Mouse (Mus musculus) limb, embryonic 15.5 days (tissue): ENCODE measurements at regions not wholly inside any gene's neighbourhood (a gene's known extent, or its start where the extent isn't known, plus 50 kb on each side); places are given as distances from the start of the nearest gene placed in this dataset.

Experiments
- ATAC-seq: fragments of 200-750 bp; cut with Nextera tagmentation; 2 replicates; pipeline ENCODE4 v1.8.0; 2017; ENCODE audit warnings: low read depth, moderate TSS enrichment; ENCODE audit not compliant: insufficient number of reproducible peaks, low FRiP score, low TSS enrichment
- H3K27ac ChIP-seq: fragments of 300-500 bp; sonication (generic); 2 replicates; pipeline ENCODE4 v1.5.1; 2015; ENCODE audit warnings: moderate library complexity, mild to moderate bottlenecking, inconsistent platforms
- H3K27me3 ChIP-seq: fragments of 300-500 bp; sonication (generic); 2 replicates; pipeline ENCODE4 v1.6.1; 2015; ENCODE audit warnings: inconsistent platforms
- H3K36me3 ChIP-seq: fragments of 300-500 bp; sonication (generic); 2 replicates; pipeline ENCODE4 v1.6.1; 2015; ENCODE audit warnings: inconsistent platforms
- H3K4me1 ChIP-seq: fragments of 300-500 bp; sonication (generic); 2 replicates; pipeline ENCODE4 v1.6.1; 2015; ENCODE audit warnings: inconsistent platforms
- H3K4me2 ChIP-seq: fragments of 300-500 bp; sonication (generic); 2 replicates; pipeline ENCODE4 v1.6.1; 2015; ENCODE audit warnings: mild to moderate bottlenecking, inconsistent platforms
- H3K4me3 ChIP-seq: fragments of 300-500 bp; sonication (generic); 2 replicates; pipeline ENCODE4 v1.5.1; 2015; ENCODE audit warnings: mild to moderate bottlenecking, inconsistent platforms
- H3K9ac ChIP-seq: fragments of 300-500 bp; sonication (generic); 2 replicates; pipeline ENCODE4 v1.6.1; 2015; ENCODE audit warnings: inconsistent platforms
- H3K9me3 ChIP-seq: fragments of 300-500 bp; sonication (generic); 2 replicates; pipeline ENCODE4 v1.6.1; 2016; ENCODE audit warnings: inconsistent platforms
- WGBS: fragments of 180-500 bp; shearing (Covaris S2); methylation state at CpG from one replicate; pipeline ENCODE4 v1.1.7; 2015; 5-methylcytosine and 5-hydroxymethylcytosine counted together

DNA sequence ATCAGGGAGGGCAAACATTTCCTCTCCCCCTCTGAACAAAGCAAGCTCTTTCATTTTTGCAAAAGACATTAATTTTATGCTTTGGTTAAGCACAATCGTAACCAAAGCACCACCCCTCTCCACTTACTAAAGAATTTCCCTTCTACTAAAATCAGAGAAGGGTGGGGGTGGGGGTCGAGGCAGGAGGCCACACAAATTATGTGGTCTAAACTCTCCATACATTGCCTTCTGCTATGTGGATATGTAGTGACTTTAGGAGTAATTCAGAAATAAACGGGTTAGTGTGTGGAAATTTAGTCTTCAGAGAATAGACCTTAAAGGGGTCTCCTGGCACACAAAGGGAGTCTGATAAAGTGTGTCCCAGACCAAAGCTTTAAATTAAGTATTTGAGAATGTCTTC, 204.1 kb upstream of the Sfrp2 start:
- no peak overlapping the region for H3K4me2 ChIP-seq
- ATAC-seq = no peak
- no peaks in the 10 kb centered on the region for H3K9me3 ChIP-seq
- H3K4me3 ChIP-seq = no peak overlapping the region
- no peak overlapping the region for H3K9ac ChIP-seq
- H3K36me3 ChIP-seq = no peaks in the 10 kb centered on the region
- no peaks in the 10 kb centered on the region for H3K27me3 ChIP-seq
- H3K4me1 ChIP-seq = peaks cover 10% of the 10 kb centered on the region
- no peak overlapping the region for H3K27ac ChIP-seq
- WGBS = 26% methylated on average over 3 of the region's 3 CpGs

DNA sequence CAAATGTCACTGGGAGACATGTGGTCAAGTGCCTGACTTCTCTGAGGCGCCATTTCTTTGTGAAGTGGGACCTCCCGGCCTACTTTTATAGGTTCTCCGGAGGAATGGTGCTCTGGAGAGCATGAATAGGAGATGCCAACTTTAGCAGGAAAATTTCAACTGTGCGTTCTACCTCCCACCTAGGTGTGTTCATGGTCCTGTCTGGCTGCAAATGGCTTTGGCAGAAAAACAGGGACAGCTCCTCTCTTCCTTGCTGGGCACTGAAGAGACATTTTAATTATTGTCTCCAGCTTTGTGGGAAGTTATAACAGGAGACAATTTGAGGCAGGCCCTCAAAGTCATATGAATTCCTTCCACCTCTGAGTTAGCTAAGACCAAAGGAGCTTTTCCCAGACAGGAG, 190.6 kb upstream of the Sfrp2 start:
- WGBS = 65% methylated on average over 4 of the region's 4 CpGs
- Histone ChIP-seq H3K9ac (no peak overlapping the region), H3K4me2 (no peak overlapping the region), H3K4me1 (peaks cover 5% of the 10 kb centered on the region), H3K4me3 (no peak overlapping the region), H3K27ac (no peak overlapping the region), H3K27me3 (no peaks in the 10 kb centered on the region), H3K36me3 (no peaks in the 10 kb centered on the region), H3K9me3 (no peaks in the 10 kb centered on the region)
- no peak for ATAC-seq

DNA sequence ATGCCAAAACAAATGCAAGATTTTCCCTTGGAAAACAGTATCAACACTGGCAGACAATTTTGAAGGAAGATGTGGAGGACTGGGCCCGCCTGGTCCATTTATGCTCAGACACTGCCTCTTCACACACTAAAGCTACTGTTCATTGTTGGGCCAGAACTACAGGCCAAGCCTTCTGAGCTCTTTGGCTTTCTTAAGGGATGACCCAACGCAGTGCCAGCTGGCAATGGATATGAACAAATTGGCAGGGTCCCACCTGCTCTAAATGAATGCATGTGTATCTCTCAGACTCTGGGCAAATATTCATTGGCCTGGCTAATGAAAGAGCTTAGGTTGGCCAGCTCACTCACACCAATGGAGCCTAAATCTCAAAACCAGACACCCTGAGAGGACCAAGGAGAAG, 190.0 kb upstream of the Sfrp2 start:
- no peak overlapping the region for H3K4me3 ChIP-seq
- no peaks in the 10 kb centered on the region for H3K27me3 ChIP-seq
- no peaks in the 10 kb centered on the region for H3K9me3 ChIP-seq
- WGBS = 88% methylated on average over 2 of the region's 2 CpGs
- no peaks in the 10 kb centered on the region for H3K36me3 ChIP-seq
- no peak overlapping the region for H3K27ac ChIP-seq
- no peak for ATAC-seq
- H3K4me1 ChIP-seq = peaks cover 4% of the 10 kb centered on the region
- H3K4me2 ChIP-seq = no peak overlapping the region
- no peak overlapping the region for H3K9ac ChIP-seq

DNA sequence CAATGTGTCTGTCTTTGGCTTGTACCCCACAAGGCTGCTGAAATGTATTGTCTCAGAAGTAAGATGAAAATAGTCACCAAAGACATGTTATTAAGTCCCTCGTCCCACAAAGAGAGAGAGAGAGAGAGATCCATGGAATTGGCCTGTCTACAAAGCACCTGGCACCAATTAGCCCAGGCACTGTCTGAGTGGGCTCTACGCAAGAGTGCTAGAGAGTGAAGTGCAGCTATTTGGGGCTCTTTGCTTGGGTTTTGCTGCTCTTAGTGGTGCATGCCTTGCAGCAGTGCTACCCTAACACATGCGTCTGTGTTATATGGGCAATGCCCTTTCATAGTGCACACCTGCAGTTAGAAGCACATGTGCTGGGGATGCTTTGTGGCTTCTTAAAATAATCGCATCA, 185.4 kb upstream of the Sfrp2 start:
- Histone ChIP-seq H3K9ac (no peak overlapping the region), H3K36me3 (no peaks in the 10 kb centered on the region), H3K4me1 (peaks cover 4% of the 10 kb centered on the region), H3K4me2 (no peak overlapping the region), H3K4me3 (no peak overlapping the region), H3K9me3 (no peaks in the 10 kb centered on the region), H3K27me3 (no peaks in the 10 kb centered on the region), H3K27ac (no peak overlapping the region)
- 49% methylated on average over 4 of the region's 4 CpGs for WGBS
- no peak for ATAC-seq

DNA sequence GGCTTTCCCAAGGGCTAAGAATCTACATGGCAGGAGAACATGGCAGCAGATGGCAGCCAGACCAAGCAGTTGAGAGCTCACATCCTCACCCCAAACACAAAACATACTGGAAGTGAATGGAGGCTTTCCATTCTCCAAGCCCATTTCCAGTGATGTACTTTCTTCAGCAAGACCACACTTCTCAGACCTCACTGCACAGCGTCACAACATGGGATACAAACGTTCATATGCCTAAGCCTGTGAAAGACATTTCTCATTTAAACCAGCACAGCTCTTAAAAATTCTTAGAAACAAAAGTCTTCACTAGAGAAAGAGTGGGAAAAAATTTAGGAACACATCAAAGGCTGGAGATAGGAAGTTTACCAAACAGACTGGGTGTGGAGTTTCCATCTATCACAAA, 183.9 kb upstream of the Sfrp2 start:
- H3K27ac ChIP-seq = no peak overlapping the region
- no peaks in the 10 kb centered on the region for H3K9me3 ChIP-seq
- no peaks in the 10 kb centered on the region for H3K27me3 ChIP-seq
- H3K36me3 ChIP-seq = no peaks in the 10 kb centered on the region
- no peak overlapping the region for H3K4me2 ChIP-seq
- peaks cover 4% of the 10 kb centered on the region for H3K4me1 ChIP-seq
- H3K4me3 ChIP-seq = no peak overlapping the region
- ATAC-seq = no peak
- WGBS = 89% methylated on average over 2 of the region's 2 CpGs
- H3K9ac ChIP-seq = no peak overlapping the region

DNA sequence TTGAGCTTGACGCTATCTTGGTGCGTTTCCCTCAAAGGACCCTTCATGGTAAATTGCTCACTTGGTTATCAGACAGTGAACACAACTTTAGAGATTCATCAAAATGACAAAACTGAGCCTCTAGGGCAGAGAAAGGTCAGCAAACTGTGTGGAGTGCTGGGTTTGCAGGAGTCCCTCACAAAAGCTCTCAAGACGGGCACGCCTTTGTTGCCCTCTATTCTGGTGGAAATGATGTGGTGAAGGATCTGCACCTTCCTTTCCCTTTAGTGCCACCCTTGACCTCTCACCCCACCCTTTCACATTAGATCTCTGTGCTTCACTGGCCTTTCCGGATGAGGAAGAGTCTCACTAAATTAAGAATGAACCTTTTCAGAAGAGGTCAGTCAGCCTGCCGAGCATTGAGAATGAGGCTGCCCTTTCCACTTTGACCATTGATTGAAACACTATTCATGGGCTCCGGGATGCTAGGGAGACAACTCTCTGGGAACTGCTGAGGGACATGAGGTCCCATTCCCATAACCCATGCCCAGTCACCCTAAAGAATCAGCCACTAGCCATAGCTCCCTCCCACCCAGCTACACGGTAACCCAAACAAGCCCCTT, 182.9 kb upstream of the Sfrp2 start:
- Histone ChIP-seq H3K4me2 (no peak overlapping the region), H3K4me1 (peaks cover 4% of the 10 kb centered on the region), H3K9me3 (no peaks in the 10 kb centered on the region), H3K27ac (no peak overlapping the region), H3K9ac (no peak overlapping the region), H3K27me3 (no peaks in the 10 kb centered on the region), H3K36me3 (no peaks in the 10 kb centered on the region), H3K4me3 (no peak overlapping the region)
- WGBS = 77% methylated on average over 8 of the region's 8 CpGs
- ATAC-seq = no peak

DNA sequence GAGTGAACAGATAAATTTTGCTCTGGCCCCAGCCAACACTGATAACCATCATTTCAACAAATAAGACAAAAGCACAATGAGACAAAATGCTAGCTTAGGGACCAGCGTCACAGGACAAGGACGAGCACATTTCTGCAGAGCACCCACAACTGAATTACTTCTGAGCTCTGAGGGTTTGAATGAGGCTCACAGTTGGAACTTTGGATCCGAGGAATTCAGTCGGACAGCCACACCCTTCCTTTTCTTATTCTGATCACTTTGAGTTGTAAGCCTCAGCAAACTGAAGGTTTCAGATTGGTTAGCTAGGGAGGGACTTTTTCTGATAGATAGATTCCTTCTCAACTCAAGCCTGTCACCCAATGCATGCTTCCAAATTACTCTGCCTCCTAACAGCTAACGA, 180.0 kb upstream of the Sfrp2 start:
- WGBS = 74% methylated on average over 5 of the region's 5 CpGs
- H3K9me3 ChIP-seq = no peaks in the 10 kb centered on the region

DNA sequence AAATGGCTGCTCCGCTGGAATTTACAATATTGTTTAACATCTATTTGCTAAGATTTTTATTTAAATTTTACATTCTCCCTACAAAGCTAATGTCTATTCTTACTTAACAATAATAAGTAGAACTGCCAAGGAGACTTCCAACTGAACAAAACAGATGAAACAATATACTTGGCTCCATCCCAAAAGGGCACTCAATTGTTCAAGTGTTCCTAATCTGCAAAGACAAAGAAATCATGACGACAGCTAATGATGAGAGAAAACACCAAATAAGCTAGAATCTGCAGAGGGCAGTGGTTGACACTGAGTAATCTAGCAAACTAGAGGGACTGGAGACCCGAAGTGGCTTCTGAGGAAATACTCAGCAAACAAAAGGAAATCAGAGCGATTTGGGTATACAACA, 179.6 kb upstream of the Sfrp2 start:
- H3K27me3 ChIP-seq = no peaks in the 10 kb centered on the region
- no peak overlapping the region for H3K9ac ChIP-seq
- no peak overlapping the region for H3K4me2 ChIP-seq
- ATAC-seq = no peak
- H3K9me3 ChIP-seq = no peaks in the 10 kb centered on the region
- H3K27ac ChIP-seq = no peak overlapping the region
- whole genome bisulfite sequencing = 82% methylated on average over 4 of the region's 4 CpGs
- no peaks in the 10 kb centered on the region for H3K4me1 ChIP-seq
- no peak overlapping the region for H3K4me3 ChIP-seq
- H3K36me3 ChIP-seq = no peaks in the 10 kb centered on the region

More for the DNA sequence above, 180.0 kb upstream of the Sfrp2 start:
- H3K4me1 ChIP-seq = no peaks in the 10 kb centered on the region
- ATAC-seq = no peak
- H3K36me3 ChIP-seq = no peaks in the 10 kb centered on the region
- no peak overlapping the region for H3K4me2 ChIP-seq
- no peak overlapping the region for H3K27ac ChIP-seq
- no peak overlapping the region for H3K4me3 ChIP-seq
- no peaks in the 10 kb centered on the region for H3K27me3 ChIP-seq
- no peak overlapping the region for H3K9ac ChIP-seq

DNA sequence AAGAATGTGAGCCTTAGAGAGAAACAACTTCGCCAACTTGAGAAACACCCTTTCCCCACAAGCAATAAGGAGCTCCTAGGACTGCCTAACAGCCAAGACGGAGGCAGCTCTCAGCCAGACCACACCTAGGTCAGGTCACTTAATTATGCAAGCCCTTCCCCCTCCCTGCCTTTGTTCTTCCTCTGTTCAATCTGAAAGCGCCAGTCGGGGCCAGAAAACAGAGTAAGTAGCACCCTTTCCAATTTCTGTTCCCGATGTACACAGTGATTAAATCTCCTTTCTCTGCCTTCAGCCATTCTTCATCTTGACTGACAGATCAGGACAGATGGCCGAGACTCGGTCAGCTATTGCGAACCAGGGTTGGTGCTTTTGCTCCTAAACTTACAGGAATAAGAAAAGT, 177.0 kb upstream of the Sfrp2 start:
- Histone ChIP-seq H3K27me3 (no peaks in the 10 kb centered on the region), H3K4me1 (no peaks in the 10 kb centered on the region), H3K4me3 (no peak overlapping the region), H3K36me3 (no peaks in the 10 kb centered on the region), H3K27ac (no peak overlapping the region), H3K9me3 (no peaks in the 10 kb centered on the region), H3K4me2 (no peak overlapping the region), H3K9ac (no peak overlapping the region)
- 43% methylated on average over 8 of the region's 8 CpGs for WGBS
- no peak for ATAC-seq

DNA sequence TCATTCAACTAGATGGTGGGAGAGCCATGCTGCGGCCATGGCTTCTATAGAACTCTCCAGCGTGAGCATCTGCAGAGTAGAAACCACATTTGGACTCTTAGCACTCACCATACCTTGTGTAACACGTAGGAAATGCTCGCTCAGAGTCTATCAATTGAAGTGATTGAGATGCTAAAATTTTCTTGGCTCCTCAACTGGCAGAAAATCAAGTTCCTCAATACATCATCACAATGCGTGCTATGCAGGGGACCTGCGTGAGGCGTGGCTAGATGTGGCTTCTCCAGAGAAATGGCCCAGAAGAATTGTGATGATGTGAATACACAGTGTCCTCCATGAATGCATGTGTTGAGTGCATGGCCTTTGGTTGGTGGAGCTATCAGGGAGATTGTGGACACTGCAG, 174.9 kb upstream of the Sfrp2 start:
- no peak overlapping the region for H3K27ac ChIP-seq
- no peak overlapping the region for H3K4me3 ChIP-seq
- H3K36me3 ChIP-seq = no peaks in the 10 kb centered on the region
- no peaks in the 10 kb centered on the region for H3K4me1 ChIP-seq
- H3K4me2 ChIP-seq = no peak overlapping the region
- H3K27me3 ChIP-seq = no peaks in the 10 kb centered on the region
- no peaks in the 10 kb centered on the region for H3K9me3 ChIP-seq
- no peak overlapping the region for H3K9ac ChIP-seq
- ATAC-seq = no peak
- 92% methylated on average over 7 of the region's 7 CpGs for WGBS

DNA sequence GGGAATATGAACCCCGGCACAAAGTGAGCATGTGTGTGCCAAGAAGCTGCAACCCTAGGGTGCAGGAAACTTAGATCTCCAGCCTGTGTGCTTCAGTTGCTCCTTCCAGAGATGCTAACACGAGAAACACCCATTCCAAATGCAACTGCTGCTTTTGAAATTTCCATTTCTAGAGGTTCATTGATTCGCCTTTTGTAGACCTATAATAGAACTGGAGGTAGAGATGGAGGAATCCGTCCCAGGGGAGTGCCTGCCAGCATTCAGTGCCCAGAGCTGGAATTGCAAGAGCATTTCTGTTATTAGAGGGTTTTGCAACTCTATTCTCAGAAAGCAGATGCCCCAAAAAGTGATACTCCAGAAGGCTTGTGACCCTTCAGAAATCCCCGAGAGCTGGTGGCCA, 172.8 kb upstream of the Sfrp2 start:
- Histone ChIP-seq H3K4me3 (no peak overlapping the region), H3K4me1 (no peaks in the 10 kb centered on the region), H3K4me2 (no peak overlapping the region), H3K9ac (no peak overlapping the region), H3K9me3 (no peaks in the 10 kb centered on the region), H3K27ac (no peak overlapping the region), H3K27me3 (no peaks in the 10 kb centered on the region), H3K36me3 (no peaks in the 10 kb centered on the region)
- 80% methylated on average over 5 of the region's 5 CpGs for WGBS
- no peak for ATAC-seq

DNA sequence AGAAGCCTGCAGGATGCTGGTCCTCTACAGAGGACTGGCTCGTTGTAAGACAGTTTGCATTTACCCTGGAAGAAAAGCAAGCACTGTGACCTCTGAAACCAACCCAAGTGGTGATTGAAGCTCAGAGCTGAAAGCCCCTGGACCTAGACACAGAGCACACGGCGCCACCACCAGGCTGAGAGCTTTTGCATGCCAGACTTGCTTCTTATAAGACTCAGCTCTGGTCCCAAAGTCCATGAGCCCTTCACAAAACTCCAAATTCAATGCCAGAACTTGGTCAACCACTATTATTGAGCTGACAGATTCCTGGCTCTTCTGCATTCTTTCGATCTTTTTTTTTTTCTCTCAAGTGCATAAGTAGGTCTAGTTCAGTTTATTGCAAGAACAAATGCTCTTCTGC, 164.6 kb upstream of the Sfrp2 start:
- 80% methylated on average over 4 of the region's 4 CpGs for WGBS

DNA sequence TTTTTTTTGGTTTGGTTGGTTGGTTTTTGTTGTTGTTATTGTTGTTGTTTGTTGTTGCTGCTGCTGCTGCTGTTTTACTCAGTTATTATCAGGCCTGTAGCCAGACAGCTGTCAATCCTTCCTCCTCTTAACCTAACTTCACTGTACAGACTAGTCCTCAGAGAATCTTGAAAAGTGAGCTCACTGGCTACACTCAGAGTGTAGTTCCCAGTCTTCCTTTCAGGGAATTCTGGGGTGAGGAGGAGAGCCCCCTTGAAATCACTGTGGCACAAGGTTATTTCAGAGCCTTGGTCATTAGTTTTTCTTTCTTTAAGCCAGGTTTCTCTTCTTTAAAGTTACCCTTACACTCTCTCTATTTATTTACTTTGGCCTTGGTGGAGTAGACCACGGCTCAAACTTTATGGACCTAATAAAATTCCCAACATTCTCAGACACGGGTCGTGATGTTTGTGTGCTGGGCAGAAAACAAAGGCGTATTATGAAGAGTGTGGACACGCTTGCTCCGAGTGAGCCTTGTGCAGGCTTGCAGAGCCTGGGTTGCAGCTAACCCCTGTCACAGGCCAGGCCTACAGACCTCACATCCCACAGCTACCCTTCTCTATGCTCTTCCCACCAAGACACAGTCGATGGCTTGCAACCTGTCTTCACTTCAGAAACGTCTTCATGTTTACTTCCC, 156.9 kb upstream of the Sfrp2 start:
- no peak for ATAC-seq
- H3K9ac ChIP-seq = no peak overlapping the region
- no peak overlapping the region for H3K27ac ChIP-seq

More for the DNA sequence above, 164.6 kb upstream of the Sfrp2 start:
- H3K4me1 ChIP-seq = no peaks in the 10 kb centered on the region
- H3K4me2 ChIP-seq = no peak overlapping the region
- no peak overlapping the region for H3K9ac ChIP-seq
- no peaks in the 10 kb centered on the region for H3K9me3 ChIP-seq
- ATAC-seq = no peak
- no peak overlapping the region for H3K27ac ChIP-seq
- H3K36me3 ChIP-seq = no peaks in the 10 kb centered on the region
- no peak overlapping the region for H3K4me3 ChIP-seq
- no peaks in the 10 kb centered on the region for H3K27me3 ChIP-seq

More for the DNA sequence above, 156.9 kb upstream of the Sfrp2 start:
- Histone ChIP-seq H3K9me3 (no peaks in the 10 kb centered on the region), H3K27me3 (no peaks in the 10 kb centered on the region; the same call in 1 of the 2 replicates), H3K4me2 (no peak overlapping the region), H3K4me1 (peaks cover 10% of the 10 kb centered on the region; the same call in 1 of the 2 replicates), H3K36me3 (no peaks in the 10 kb centered on the region), H3K4me3 (no peak overlapping the region)
- WGBS = 34% methylated on average over 8 of the region's 8 CpGs
